Mouse (Mus musculus) CH12.LX (cell line): ENCODE measurements around the gene Zfp266. TPM values are rescaled to one million over a fixed set of nuclear protein-coding genes. Genes with fewer than 3 reads are reported as not detected.
A peak's percentile ranks its signal among the peaks of the same experiment; 100 is the strongest.
"Not testable (repeated sequence)": the region's sequence is repeated elsewhere in the genome, so short reads cannot be mapped to it uniquely, and the experiment has no call there.

ENCODE experiments used
- DNase-seq: peaks from one replicate; pipeline ENCODE4 v3.0.0-alpha.2; 2013; ENCODE audit errors: extremely low read depth
- H3K27ac ChIP-seq: 2 replicates; pipeline ENCODE4 v1.5.1; 2012; ENCODE audit warnings: low read depth, mild to moderate bottlenecking, control low read depth, moderate library complexity; ENCODE audit not compliant: insufficient read depth
- H3K27me3 ChIP-seq: replicated peaks from 2 replicates; pipeline ENCODE3; 2012; ENCODE audit warnings: inconsistent platforms
- H3K36me3 ChIP-seq, 2 experiments: replicated peaks in 1 of 2; 2 replicates each; pipeline versions ENCODE3 to v1.6.1; 2012; ENCODE audit warnings: inconsistent platforms in 1 of 2, low read length in 1 of 2, mild to moderate bottlenecking in 1 of 2, mixed read lengths in 1 of 2, moderate library complexity in 1 of 2; ENCODE audit not compliant: control insufficient read depth in 1 of 2, insufficient read depth in 1 of 2
- H3K4me1 ChIP-seq, 2 experiments: 2 replicates each; pipeline ENCODE4 v1.6.1; 2012; ENCODE audit warnings: inconsistent platforms in 1 of 2, moderate library complexity in 1 of 2; ENCODE audit not compliant: insufficient read depth in 2 of 2, control insufficient read depth in 1 of 2
- H3K4me2 ChIP-seq: 2 replicates; pipeline ENCODE4 v1.6.1; 2012; ENCODE audit warnings: low read depth, mild to moderate bottlenecking, control low read depth; ENCODE audit not compliant: poor library complexity, insufficient read depth, severe bottlenecking
- H3K4me3 ChIP-seq, 3 experiments: fragments of 150-350 bp in 1 of 3; sonication (generic) in 1 of 3; replicated peaks in 1 of 3; 2 replicates each; pipeline versions ENCODE3 to v1.5.1; 2011 to 2012; ENCODE audit warnings: low read depth in 2 of 3, low read length in 2 of 3, mild to moderate bottlenecking in 2 of 3, moderate library complexity in 2 of 3, control low read depth in 1 of 3, improper control_type of control experiment in 1 of 3, inconsistent platforms in 1 of 3, mixed read lengths in 1 of 3; ENCODE audit not compliant: poor library complexity in 1 of 3
- H3K79me2 ChIP-seq: replicated peaks from 2 replicates; pipeline ENCODE4 v1.6.1; 2012; ENCODE audit warnings: mild to moderate bottlenecking, moderate library complexity; ENCODE audit not compliant: control insufficient read depth, poor library complexity, insufficient read depth, severe bottlenecking; ENCODE audit errors: extremely low read depth
- H3K9ac ChIP-seq: 2 replicates; pipeline ENCODE4 v1.6.1; 2012; ENCODE audit warnings: low read depth, mild to moderate bottlenecking, control low read depth, moderate library complexity; ENCODE audit not compliant: insufficient read depth
- H3K9me3 ChIP-seq: replicated peaks from 2 replicates; pipeline ENCODE3; 2012; ENCODE audit warnings: low read length, inconsistent platforms, mixed read lengths
- CHD2 ChIP-seq: IDR thresholded peaks from 2 replicates; pipeline ENCODE4 v1.6.1; 2011; ENCODE audit warnings: low read length, improper control_type of control experiment
- EP300 ChIP-seq: IDR thresholded peaks from 2 replicates; pipeline ENCODE4 v1.6.1; 2011; ENCODE audit warnings: low read length, improper control_type of control experiment
- HCFC1 ChIP-seq: IDR thresholded peaks from 2 replicates; pipeline ENCODE4 v1.6.1; 2012; ENCODE audit warnings: low read depth, mild to moderate bottlenecking, inconsistent platforms, low read length, improper control_type of control experiment
- JUND ChIP-seq: conservative IDR thresholded peaks from 2 replicates; pipeline ENCODE4 v1.6.1; 2011; ENCODE audit warnings: low read depth, low read length, improper control_type of control experiment
- MAZ ChIP-seq: IDR thresholded peaks from 2 replicates; pipeline ENCODE4 v1.6.1; 2012; ENCODE audit warnings: low read depth, mild to moderate bottlenecking, inconsistent platforms, low read length, improper control_type of control experiment, moderate library complexity
- MYC ChIP-seq: IDR thresholded peaks from 2 replicates; pipeline ENCODE4 v1.6.1; 2011; ENCODE audit warnings: low read depth, mild to moderate bottlenecking, improper control_type of control experiment, low read length
- NELFE ChIP-seq: IDR thresholded peaks from 2 replicates; pipeline ENCODE4 v1.6.1; 2011; ENCODE audit warnings: low read depth, low read length, improper control_type of control experiment
- POLR2A ChIP-seq: IDR thresholded peaks from 2 replicates; pipeline ENCODE4 v1.6.1; 2011; ENCODE audit warnings: low read depth, mild to moderate bottlenecking, improper control_type of control experiment, low read length
- SIN3A ChIP-seq: IDR thresholded peaks from 2 replicates; pipeline ENCODE4 v1.6.1; 2012; ENCODE audit warnings: low read length, improper control_type of control experiment, inconsistent platforms
- SMC3 ChIP-seq: IDR thresholded peaks from 2 replicates; pipeline ENCODE4 v1.6.1; 2011; ENCODE audit warnings: low read depth, low read length, improper control_type of control experiment
- TBP ChIP-seq: conservative IDR thresholded peaks from 2 replicates; pipeline ENCODE4 v1.6.1; 2011; ENCODE audit warnings: low read depth, low read length, improper control_type of control experiment
- USF1 ChIP-seq: IDR thresholded peaks from 2 replicates; pipeline ENCODE4 v1.6.1; 2014; ENCODE audit warnings: low read depth, mild to moderate bottlenecking, inconsistent platforms, low read length, improper control_type of control experiment
- USF2 ChIP-seq: conservative IDR thresholded peaks from 2 replicates; pipeline ENCODE4 v1.6.1; 2011; ENCODE audit warnings: low read depth, low read length, improper control_type of control experiment
- ZKSCAN1 ChIP-seq: IDR thresholded peaks from 2 replicates; pipeline ENCODE4 v1.6.1; 2012; ENCODE audit warnings: low read depth, inconsistent platforms, low read length, improper control_type of control experiment, borderline replicate concordance
- dilution Hi-C: fragments of 300-500 bp; cut with MboI; formaldehyde crosslinking; loops from 2 replicates; pipeline ENCODE4 v1.14.3; 2020; ENCODE audit warnings: low sequenced_read_pairs; ENCODE audit not compliant: extremely low pct_unique_long_range_greater_than_20kb, extremely low pct_ligation_motif_present
- in situ Hi-C: fragments of 300-500 bp; cut with MboI; formaldehyde crosslinking; loops from 3 replicates; pipeline ENCODE4 v1.14.3; 2019; ENCODE audit warnings: low sequenced_read_pairs, low pct_ligation_motif_present, low pct_unique_long_range_greater_than_20kb, mixed read lengths
- polyA plus RNA-seq: library from polyadenylated mRNA; unstranded; fragments of >175 nt; gene quantifications from 2 replicates; pipeline ENCODE4 v1.2.1, GENCODE M21; 2012; ENCODE audit warnings: low read depth; ENCODE audit not compliant: insufficient read length
- total RNA-seq, 2 experiments: library from RNA; depleted of rRNA; stranded (reverse); fragments of 300-350 nt in 1 of 2; fragments of >200 nt in 1 of 2; gene quantifications; 2 replicates each; pipeline ENCODE4 v1.2.3; 2012 to 2014

Zfp266 gene
- total RNA-seq (2012; rRNA removed) (20.4 and 23.6 TPM in 2 replicates), total RNA-seq (2014; rRNA removed) (24.0 and 26.3 TPM in 2 replicates), polyA plus RNA-seq (11.6 and 12.3 TPM in 2 replicates)

DNA sequence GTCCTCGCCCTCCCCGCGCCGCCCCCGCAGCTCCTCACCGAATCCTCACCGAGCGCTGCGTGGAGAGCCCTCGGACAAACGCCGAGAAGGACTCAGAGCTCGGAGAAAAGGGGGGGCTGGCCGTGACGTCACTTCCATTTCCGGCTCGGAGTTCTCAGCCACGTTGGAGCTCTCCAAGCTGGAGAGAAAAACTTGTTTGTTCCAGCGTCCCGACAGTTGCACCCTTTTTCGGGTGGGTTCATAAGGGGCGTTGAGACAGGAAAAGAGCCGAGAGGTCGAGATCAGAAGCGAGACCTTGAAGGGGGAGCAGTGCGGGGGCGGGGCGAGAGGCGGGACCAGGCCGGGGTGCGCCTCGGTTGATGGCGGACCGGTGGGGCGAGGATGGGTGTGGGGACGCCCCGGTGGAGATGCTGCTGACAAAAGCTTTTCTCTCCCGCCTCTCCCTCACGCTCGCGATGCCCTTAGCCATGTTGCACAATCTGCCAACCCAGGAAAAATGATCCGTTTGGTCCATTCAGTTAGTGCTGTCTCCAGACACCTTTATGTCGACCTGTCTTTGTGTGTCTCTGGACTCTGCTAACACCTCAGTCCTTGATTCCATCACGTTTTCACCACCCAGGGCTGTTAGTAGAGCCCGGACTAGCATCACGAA lies at the start of gene Zfp266:
Zfp266 (minus strand) TSS at position 112 of the 652 bp plus-strand sequence.
- peaks cover 23% of the 10 kb centered on the region for H3K79me2 ChIP-seq
- TF ChIP-seq USF1 (no peak), POLR2A (peak; percentile 85), MAZ (no peak), JUND (no peak), MYC (peak; percentile 62), HCFC1 (peak; percentile 65), NELFE (0 out of 2 replicates have a peak, but pooled peaks have one; percentile 64), TBP (0 out of 2 replicates have a peak, but pooled peaks have one; percentile 48), SIN3A (peak; percentile 34; the same call in 1 of the 2 replicates)
- TF ChIP-seq, all 38 proteins: peak for 6
- H3K27ac ChIP-seq, result peak within 1 kb of the TSS; percentile 52
- H3K4me2 ChIP-seq, result peak within 1 kb of the TSS; percentile 76
- H3K36me3 ChIP-seq, result peaks cover 9 to 22% of the 10 kb centered on the region in 2 experiments
- H3K27me3 ChIP-seq, result no peaks in the 10 kb centered on the region
- H3K9me3 ChIP-seq, result no peaks in the 10 kb centered on the region
- peak within 1 kb of the TSS; percentile 68 to 84 (median 73) for H3K4me3 ChIP-seq
- DNase-seq, result peak; percentile 80
- peak within 1 kb of the TSS; percentile 92 for H3K9ac ChIP-seq
- in situ Hi-C loops (no loop called here), dilution Hi-C loops (no loop called here)
- H3K4me1 ChIP-seq, result peaks cover 2 to 32% of the 10 kb centered on the region in 2 experiments; a peak in 2 of 4 replicates

DNA sequence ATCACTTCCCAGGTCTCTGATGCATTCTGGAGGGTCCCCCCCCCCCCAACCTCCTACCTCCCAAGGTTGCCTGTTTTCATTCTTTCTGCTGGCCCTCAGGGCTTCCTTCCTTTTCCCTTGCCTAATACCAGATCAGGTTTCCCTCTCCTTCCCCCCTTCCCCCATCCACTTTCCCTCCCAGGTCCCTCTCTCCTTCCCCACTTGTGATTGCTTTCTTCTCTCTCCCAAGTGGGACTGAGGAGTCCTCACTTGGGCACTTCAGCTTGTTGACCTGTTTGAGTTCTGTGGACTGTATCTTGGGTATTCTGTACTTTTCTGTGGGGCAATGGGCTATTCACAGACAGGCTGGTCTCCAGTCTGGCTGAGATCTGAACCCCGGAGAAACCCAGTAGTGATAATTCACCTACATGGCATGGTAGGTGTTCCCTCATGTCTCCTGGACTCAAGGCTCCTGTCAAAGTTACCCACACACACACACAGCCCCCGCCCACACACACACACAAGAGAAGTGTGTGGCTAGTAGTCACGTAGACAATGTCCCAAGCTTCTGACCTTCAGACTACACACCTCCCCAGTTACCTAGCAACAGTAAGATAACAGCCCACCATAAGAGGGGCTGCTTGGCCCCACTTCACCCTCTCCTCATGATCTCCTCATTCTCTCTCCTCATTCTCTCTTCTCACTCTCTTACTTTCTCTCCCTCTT lies 44.3 kb upstream of the Zfp266 start:
- H3K79me2 ChIP-seq, H3K9ac ChIP-seq, in situ Hi-C loops, H3K4me2 ChIP-seq, DNase-seq, H3K27ac ChIP-seq, dilution Hi-C loops, H3K36me3 ChIP-seq, H3K27me3 ChIP-seq, H3K4me1 ChIP-seq, H3K9me3 ChIP-seq, H3K4me3 ChIP-seq: not testable (repeated sequence)

DNA sequence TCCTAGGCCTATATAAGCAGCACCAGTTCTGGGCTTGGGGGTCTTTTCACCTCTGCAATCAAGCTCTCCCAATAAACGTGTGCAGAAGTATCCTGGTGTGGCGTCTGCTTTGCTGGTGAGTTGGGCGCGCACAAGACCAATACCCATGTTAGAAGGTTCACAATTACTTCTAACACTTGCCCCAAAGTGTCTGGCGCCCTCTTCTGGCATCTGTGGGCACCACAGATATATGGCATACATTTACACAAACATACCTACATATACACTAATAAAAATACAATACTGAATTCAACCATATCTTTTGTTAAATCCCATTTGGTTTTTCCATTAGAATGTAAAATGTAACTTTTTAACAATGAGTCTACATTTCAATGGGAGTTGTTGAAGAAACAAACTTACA lies 41.0 kb upstream of the Zfp266 start:
- H3K9me3 ChIP-seq, result peaks cover 3% of the 10 kb centered on the region
- H3K4me3 ChIP-seq, result no peak overlapping the region
- H3K27ac ChIP-seq, result no peak overlapping the region
- TF ChIP-seq USF2 (no peak), EP300 (no peak), TBP (no peak), ZKSCAN1 (no peak), CHD2 (no peak), SMC3 (0 out of 2 replicates have a peak, but pooled peaks have one; percentile 9)
- H3K36me3 ChIP-seq, result no peaks in the 10 kb centered on the region
- no peak overlapping the region for H3K9ac ChIP-seq
- dilution Hi-C loops (no loop called here), in situ Hi-C loops (no loop called here)
- H3K4me1 ChIP-seq, result no peaks in the 10 kb centered on the region
- no peaks in the 10 kb centered on the region for H3K27me3 ChIP-seq
- no peaks in the 10 kb centered on the region for H3K79me2 ChIP-seq
- no peak overlapping the region for H3K4me2 ChIP-seq
- no peak for DNase-seq
